Mouse (Mus musculus): ENCODE data around the gene Bcl2l2. TPM values are rescaled to one million over a fixed set of nuclear protein-coding genes. Genes with fewer than 3 reads are reported as not detected.

The Bcl2l2 gene
- 4.0 and 4.4 TPM in 2 replicates for polyA plus RNA-seq (2014; fragmentation: Nextera tagmentation; extraction: Ambion mirVana)

- Histone ChIP-seq H3K4me3 (ENCODE audit: low read depth, low read length) (peak within 1 kb of the TSS; percentile 69), H3K27me3 (replicated peaks; ENCODE audit: control insufficient read depth, insufficient read depth, low read length) (no peaks in the 10 kb centered on the region), H3K27ac (ENCODE audit: low read depth, low read length) (peak within 1 kb of the TSS; percentile 86), H3K9ac (ENCODE audit: low read length) (peak within 1 kb of the TSS; percentile 88), H3K9me3 (replicated peaks; ENCODE audit: control insufficient read depth, low read length) (no peaks in the 10 kb centered on the region), H3K4me2 (ENCODE audit: low read length) (peak within 1 kb of the TSS; percentile 83), H3K36me3 (ENCODE audit: control insufficient read depth, insufficient read depth, low read length) (peaks cover 10% of the 10 kb centered on the region), H3K4me1 (ENCODE audit: control insufficient read depth, insufficient read depth, low read length) (peaks cover 13% of the 10 kb centered on the region)
- WGBS, result under 1% methylated on average over 27 of the region's 27 CpGs
- DNase-seq (ENCODE audit: low spot score) (peak; percentile 84), ATAC-seq (peak; percentile 89)
These were observed at the start of gene Bcl2l2, which contains the start of gene Gm20521 for GRCm38 (mm10) chr14:54883154-54884021. Gene Bcl2l2 (plus strand): TSS chr14:54883377. Gene Gm20521 (plus strand): TSS chr14:54883441.

DNA sequence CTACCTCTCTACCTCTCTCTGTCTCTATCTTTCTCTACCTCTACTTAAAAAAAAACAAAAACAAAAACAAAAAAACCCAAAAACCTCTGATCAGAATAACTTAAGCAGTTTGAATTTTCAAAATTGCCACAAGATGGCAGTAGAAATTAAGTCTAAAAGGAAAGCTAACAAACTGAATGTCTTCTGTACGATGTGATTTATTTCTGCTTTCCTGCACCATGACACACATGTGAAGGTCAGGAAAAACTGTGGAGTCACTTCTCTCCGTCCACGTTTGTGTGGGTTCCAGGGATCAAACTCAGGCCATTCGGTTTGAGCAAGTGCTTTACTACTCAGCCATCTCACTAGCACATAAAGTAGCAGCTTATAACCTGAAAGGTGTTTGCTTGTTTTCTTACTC, 39.7 kb upstream of the Bcl2l2 start:
- no peaks in the 10 kb centered on the region for H3K4me1 ChIP-seq (ENCODE audit: control insufficient read depth, insufficient read depth, low read length)
- DNase-seq (ENCODE audit: low spot score) (peak; percentile 86), ATAC-seq (0 out of 2 replicates have a peak, but pooled peaks have one; percentile 29)
- no peaks in the 10 kb centered on the region for H3K9me3 ChIP-seq (replicated peaks; ENCODE audit: control insufficient read depth, low read length)
- H3K9ac ChIP-seq (ENCODE audit: low read length), result no peak overlapping the region
- 7% methylated on average over 4 of the region's 4 CpGs for WGBS
- no peak overlapping the region for H3K27ac ChIP-seq (ENCODE audit: low read depth, low read length)
- H3K4me2 ChIP-seq (ENCODE audit: low read length), result no peak overlapping the region
- H3K36me3 ChIP-seq (ENCODE audit: control insufficient read depth, insufficient read depth, low read length), result no peaks in the 10 kb centered on the region
- no peak overlapping the region for H3K4me3 ChIP-seq (ENCODE audit: low read depth, low read length)
- no peaks in the 10 kb centered on the region for H3K27me3 ChIP-seq (replicated peaks; ENCODE audit: control insufficient read depth, insufficient read depth, low read length)

DNA sequence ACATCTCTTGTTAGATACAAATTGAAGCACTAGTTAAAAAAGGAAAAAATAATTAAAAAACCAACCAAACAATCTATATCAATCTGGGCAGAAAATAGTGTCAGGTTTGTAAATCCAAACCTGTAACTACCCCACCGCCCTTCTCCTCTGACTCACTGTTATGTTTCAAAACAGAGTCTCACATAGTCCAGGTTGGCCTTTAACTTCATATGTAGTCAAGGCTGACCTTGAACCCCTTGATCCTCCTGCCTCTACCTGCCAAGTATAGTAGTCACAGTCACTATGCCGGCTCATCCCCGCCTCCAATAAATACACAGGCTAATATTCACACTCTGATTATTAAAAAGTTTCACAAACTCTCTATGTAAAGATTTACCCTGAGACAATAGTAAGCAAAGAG, 27.5 kb upstream of the Bcl2l2 start:
- Histone ChIP-seq H3K27ac (ENCODE audit: low read depth, low read length) (no peak overlapping the region), H3K36me3 (ENCODE audit: control insufficient read depth, insufficient read depth, low read length) (peaks cover 30% of the 10 kb centered on the region), H3K9me3 (replicated peaks; ENCODE audit: control insufficient read depth, low read length) (no peaks in the 10 kb centered on the region), H3K4me3 (ENCODE audit: low read depth, low read length) (no peak overlapping the region), H3K4me1 (ENCODE audit: control insufficient read depth, insufficient read depth, low read length) (no peaks in the 10 kb centered on the region), H3K4me2 (ENCODE audit: low read length) (no peak overlapping the region), H3K9ac (ENCODE audit: low read length) (no peak overlapping the region), H3K27me3 (replicated peaks; ENCODE audit: control insufficient read depth, insufficient read depth, low read length) (no peaks in the 10 kb centered on the region)
- ATAC-seq (no peak), DNase-seq (ENCODE audit: low spot score) (no peak)
- WGBS, result 95% methylated on average over 3 of the region's 3 CpGs

GRCm38 (mm10) chr14:54856703-54857102, 26.5 kb upstream of the Bcl2l2 start:
- peaks cover 30% of the 10 kb centered on the region for H3K36me3 ChIP-seq (ENCODE audit: control insufficient read depth, insufficient read depth, low read length)
- ATAC-seq, result no peak

DNA sequence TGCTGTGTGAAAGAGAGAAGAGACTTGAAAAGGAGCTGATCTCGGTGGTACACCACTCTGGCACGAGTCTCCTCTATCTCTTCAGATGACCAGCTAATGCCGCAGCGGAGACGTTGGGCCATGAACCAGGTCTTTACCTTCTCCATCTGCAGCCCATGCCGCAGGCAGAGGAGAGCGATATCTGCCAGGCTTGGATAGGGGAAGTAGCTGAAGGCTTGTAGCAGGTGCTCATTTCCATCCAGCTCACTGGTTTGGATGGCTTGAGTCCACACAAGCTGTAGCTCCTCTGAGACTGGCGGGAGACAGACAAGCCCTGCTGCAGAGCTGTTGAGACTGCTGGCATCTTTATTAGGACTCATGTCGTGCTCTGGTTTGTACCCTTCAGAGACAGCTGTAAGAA, 25.3 kb upstream of the Bcl2l2 start:
- Histone ChIP-seq H3K27ac (ENCODE audit: low read depth, low read length) (no peak overlapping the region), H3K4me3 (ENCODE audit: low read depth, low read length) (no peak overlapping the region), H3K36me3 (ENCODE audit: control insufficient read depth, insufficient read depth, low read length) (peaks cover 30% of the 10 kb centered on the region), H3K9ac (ENCODE audit: low read length) (no peak overlapping the region), H3K4me1 (ENCODE audit: control insufficient read depth, insufficient read depth, low read length) (no peaks in the 10 kb centered on the region), H3K27me3 (replicated peaks; ENCODE audit: control insufficient read depth, insufficient read depth, low read length) (no peaks in the 10 kb centered on the region), H3K9me3 (replicated peaks; ENCODE audit: control insufficient read depth, low read length) (no peaks in the 10 kb centered on the region), H3K4me2 (ENCODE audit: low read length) (no peak overlapping the region)
- ATAC-seq (no peak), DNase-seq (ENCODE audit: low spot score) (no peak)
- 93% methylated on average over 9 of the region's 9 CpGs for WGBS

More at GRCm38 (mm10) chr14:54856703-54857102, 26.5 kb upstream of the Bcl2l2 start:
- no peaks in the 10 kb centered on the region for H3K27me3 ChIP-seq (replicated peaks; ENCODE audit: control insufficient read depth, insufficient read depth, low read length)
- H3K4me3 ChIP-seq (ENCODE audit: low read depth, low read length), result no peak overlapping the region
- no peaks in the 10 kb centered on the region for H3K9me3 ChIP-seq (replicated peaks; ENCODE audit: control insufficient read depth, low read length)
- no peaks in the 10 kb centered on the region for H3K4me1 ChIP-seq (ENCODE audit: control insufficient read depth, insufficient read depth, low read length)
- DNase-seq (ENCODE audit: low spot score), result no peak
- no peak overlapping the region for H3K9ac ChIP-seq (ENCODE audit: low read length)
- 94% methylated on average over 7 of the region's 7 CpGs for WGBS
- no peak overlapping the region for H3K27ac ChIP-seq (ENCODE audit: low read depth, low read length)
- no peak overlapping the region for H3K4me2 ChIP-seq (ENCODE audit: low read length)

GRCm38 (mm10) chr14:54860511-54860910, 22.7 kb upstream of the Bcl2l2 start:
- no peak for ATAC-seq
- WGBS, result 45% methylated on average over 2 of the region's 2 CpGs

GRCm38 (mm10) chr14:54863501-54864312, 19.5 kb upstream of the Bcl2l2 start:
- H3K9ac ChIP-seq (ENCODE audit: low read length), result peak overlapping the region; percentile 91
- H3K4me2 ChIP-seq (ENCODE audit: low read length), result peak overlapping the region; percentile 74
- no peaks in the 10 kb centered on the region for H3K27me3 ChIP-seq (replicated peaks; ENCODE audit: control insufficient read depth, insufficient read depth, low read length)
- WGBS, result under 1% methylated on average over 52 of the region's 56 CpGs
- no peaks in the 10 kb centered on the region for H3K36me3 ChIP-seq (ENCODE audit: control insufficient read depth, insufficient read depth, low read length)
- DNase-seq (ENCODE audit: low spot score) (peak; percentile 96), ATAC-seq (peak; percentile 100)
- peak overlapping the region; percentile 52 for H3K27ac ChIP-seq (ENCODE audit: low read depth, low read length)
- H3K9me3 ChIP-seq (replicated peaks; ENCODE audit: control insufficient read depth, low read length), result no peaks in the 10 kb centered on the region
- H3K4me1 ChIP-seq (ENCODE audit: control insufficient read depth, insufficient read depth, low read length), result peaks cover 5% of the 10 kb centered on the region
- H3K4me3 ChIP-seq (ENCODE audit: low read depth, low read length), result peak overlapping the region; percentile 84

More at GRCm38 (mm10) chr14:54860511-54860910, 22.7 kb upstream of the Bcl2l2 start:
- peaks cover 5% of the 10 kb centered on the region for H3K4me1 ChIP-seq (ENCODE audit: control insufficient read depth, insufficient read depth, low read length)
- no peak overlapping the region for H3K27ac ChIP-seq (ENCODE audit: low read depth, low read length)
- H3K9ac ChIP-seq (ENCODE audit: low read length), result no peak overlapping the region
- H3K27me3 ChIP-seq (replicated peaks; ENCODE audit: control insufficient read depth, insufficient read depth, low read length), result no peaks in the 10 kb centered on the region
- peak; percentile 65 for DNase-seq (ENCODE audit: low spot score)
- H3K4me3 ChIP-seq (ENCODE audit: low read depth, low read length), result no peak overlapping the region
- H3K4me2 ChIP-seq (ENCODE audit: low read length), result no peak overlapping the region
- H3K9me3 ChIP-seq (replicated peaks; ENCODE audit: control insufficient read depth, low read length), result no peaks in the 10 kb centered on the region
- peaks cover 17% of the 10 kb centered on the region for H3K36me3 ChIP-seq (ENCODE audit: control insufficient read depth, insufficient read depth, low read length)

DNA sequence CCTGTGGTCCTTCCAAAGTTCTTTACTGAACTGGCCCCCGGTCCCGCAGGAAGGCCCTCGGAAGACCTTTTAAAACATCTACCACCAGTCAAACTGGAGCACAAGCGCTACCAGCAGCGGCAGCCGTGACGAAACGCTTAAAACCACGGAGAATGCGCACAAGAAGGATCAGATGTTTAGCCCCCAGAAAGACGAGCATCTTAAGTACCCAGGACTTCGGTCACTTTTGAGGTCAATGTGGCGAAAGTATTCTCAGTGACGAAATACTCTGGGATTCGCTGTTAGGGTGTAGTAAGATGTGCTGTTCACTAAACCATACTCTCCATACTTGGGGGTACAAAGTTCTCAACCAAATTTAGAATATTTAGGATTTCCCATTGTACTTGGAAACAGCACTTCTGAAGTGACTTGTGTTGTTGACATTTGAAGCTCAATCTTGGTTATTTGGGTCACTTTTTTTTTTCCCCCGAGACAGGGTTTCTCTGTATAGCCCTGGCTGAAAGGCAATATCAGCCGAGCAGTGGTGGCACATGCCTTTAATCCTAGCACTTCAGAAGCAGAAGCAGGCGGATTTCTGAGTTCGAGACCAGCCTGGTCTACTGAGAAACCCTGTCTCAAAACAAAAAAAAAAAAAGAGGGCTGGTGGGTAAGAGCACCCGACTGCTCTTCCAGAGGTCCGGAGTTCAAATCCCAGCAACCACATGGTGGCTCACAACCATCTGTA, 18.7 kb upstream of the Bcl2l2 start:
- WGBS, result 19% methylated on average over 21 of the region's 21 CpGs
- peak overlapping the region; percentile 52; the same call in 1 of the 2 replicates for H3K27ac ChIP-seq (ENCODE audit: low read depth, low read length)
- H3K9me3 ChIP-seq (replicated peaks; ENCODE audit: control insufficient read depth, low read length), result no peaks in the 10 kb centered on the region
- ATAC-seq, result no peak
- peak overlapping the region; percentile 91 for H3K9ac ChIP-seq (ENCODE audit: low read length)
- H3K4me3 ChIP-seq (ENCODE audit: low read depth, low read length), result peak overlapping the region; percentile 84
- peaks cover 5% of the 10 kb centered on the region for H3K4me1 ChIP-seq (ENCODE audit: control insufficient read depth, insufficient read depth, low read length)
- H3K27me3 ChIP-seq (replicated peaks; ENCODE audit: control insufficient read depth, insufficient read depth, low read length), result no peaks in the 10 kb centered on the region
- H3K4me2 ChIP-seq (ENCODE audit: low read length), result peak overlapping the region; percentile 74
- H3K36me3 ChIP-seq (ENCODE audit: control insufficient read depth, insufficient read depth, low read length), result no peaks in the 10 kb centered on the region
- DNase-seq (ENCODE audit: low spot score), result no peak
